Mouse (Mus musculus) left cerebral cortex, adult 8-10 months (tissue): Measurements from ENCODE around the gene Gm3468. TPM values are rescaled to one million over a fixed set of nuclear protein-coding genes. Genes with fewer than 3 reads are reported as not detected.
"Not testable (repeated sequence)": the region's sequence is repeated elsewhere in the genome, so short reads cannot be mapped to it uniquely, and the experiment has no call there.

Experiments used
- DNase-seq, 2 experiments: peaks; one replicate each; pipeline ENCODE4 v3.0.0; 2022; ENCODE audit warnings: low spot score in 2 of 2
- total RNA-seq, 4 experiments: library from RNA; stranded (reverse); gene quantifications; 2 replicates each; pipeline ENCODE4 v1.2.4; 2022

The Gm3468 gene
- 1 to 10 TPM; 1.0 to 1.2 (median 1.1) TPM for total RNA-seq

GRCm38 (mm10) chr14:6108272-6108925, at the start of gene Gm3468:
Gene Gm3468 (minus strand): TSS chr14:6108665.
- DNase-seq = peak; percentile 16 to 20

- not testable (repeated sequence) for DNase-seq
Measured at GRCm38 (mm10) chr14:6125707-6126106, 17.2 kb upstream of the Gm3468 start, which contains the start of gene Gm3476. Gene Gm3476 (minus strand): TSS chr14:6125807.

GRCm38 (mm10) chr14:6107500-6107899, 965 bp downstream of the Gm3468 start:
- not testable (repeated sequence) for DNase-seq

GRCm38 (mm10) chr14:6093842-6094241, 14.6 kb downstream of the Gm3468 start, which contains the start of gene Gm8206:
Gene Gm8206 (minus strand): TSS chr14:6093942.
- DNase-seq = not testable (repeated sequence)

- not testable (repeated sequence) for DNase-seq
Measured at GRCm38 (mm10) chr14:6058167-6058566, 50.3 kb downstream of the Gm3468 start, which contains the start of gene Gm6337. Gene Gm6337 (minus strand): TSS chr14:6058267.

Other genes with a start within 250 kb of the Gm3468 start
- gene Gm8237, start 228.3 kb downstream of the Gm3468 start, total RNA-seq = 1 to 10 TPM in 3 of 4 experiments, under 1 TPM in 1; 0.73 to 1.5 (median 1.1) TPM
- gene Gm3248, start 146.9 kb downstream of the Gm3468 start, total RNA-seq = 1 to 10 TPM in 2 of 4 experiments, under 1 TPM in 2; 0.34 to 1.0 (median 0.97) TPM
- gene Gm3453, start 129.5 kb downstream of the Gm3468 start, total RNA-seq = not detected
- gene Gm6337, start 50.4 kb downstream of the Gm3468 start, total RNA-seq = not detected
- gene Gm8206, start 14.7 kb downstream of the Gm3468 start, total RNA-seq = under 1 TPM in 1 of 4 experiments, not detected in 3; 0.42 TPM
- not detected for gene Gm3476, start 17.1 kb upstream of the Gm3468 start, total RNA-seq
- 1 to 10 TPM in 1 of 4 experiments, under 1 TPM in 3; 0.74 to 1.5 (median 0.90) TPM for gene Gm21560, start 110.6 kb upstream of the Gm3468 start, total RNA-seq
- 1 to 10 TPM in 3 of 4 experiments, under 1 TPM in 1; 0.96 to 2.5 (median 1.9) TPM for gene Gm3411, start 178.6 kb upstream of the Gm3468 start, total RNA-seq
- not detected for gene Gm21103, start 196.2 kb upstream of the Gm3468 start, total RNA-seq
- not detected for gene Gm3618, start 235.0 kb upstream of the Gm3468 start, total RNA-seq